Mouse (Mus musculus): ENCODE measurements at regions not wholly inside any gene's neighbourhood (a gene's known extent, or its start where the extent isn't known, plus 50 kb on each side); places are given as distances from the start of the nearest gene placed in this dataset.

DNA sequence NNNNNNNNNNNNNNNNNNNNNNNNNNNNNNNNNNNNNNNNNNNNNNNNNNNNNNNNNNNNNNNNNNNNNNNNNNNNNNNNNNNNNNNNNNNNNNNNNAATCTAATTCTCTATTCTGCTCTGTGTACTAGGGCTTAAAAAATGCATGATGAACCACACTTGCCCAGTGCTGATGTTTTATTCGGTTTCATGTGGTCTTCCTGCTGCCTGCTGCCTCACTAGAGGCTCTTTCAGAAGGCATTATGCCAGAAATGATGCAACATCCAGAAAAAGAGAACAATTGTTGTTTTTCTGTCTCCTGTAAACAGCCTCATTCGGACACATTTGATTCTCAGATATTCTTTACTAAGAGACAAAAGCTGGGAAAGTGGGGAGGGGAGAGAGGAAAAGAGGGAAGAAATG is 176.0 kb downstream of the Edem1 start:
- no peaks in the 10 kb centered on the region for H3K27me3 ChIP-seq (ENCODE audit: control insufficient read depth, insufficient read depth, low read length)
- H3K27ac ChIP-seq (ENCODE audit: insufficient read depth, low read length), result no peak overlapping the region
- WGBS, result 24% methylated on average over 2 of the region's 2 CpGs
- H3K4me1 ChIP-seq (ENCODE audit: control insufficient read depth, insufficient read depth, low read length), result no peaks in the 10 kb centered on the region
- H3K4me3 ChIP-seq (replicated peaks; ENCODE audit: insufficient read depth, low read depth, low read length), result no peak overlapping the region
- DNase-seq, result no peak
- TF ChIP-seq POLR2A (IDR thresholded peaks at IDR 0.05; ENCODE audit: borderline replicate concordance, insufficient read depth, low read length) (no peak), CTCF (IDR thresholded peaks at IDR 0.05; ENCODE audit: borderline replicate concordance, insufficient read depth, low read depth, low read length) (no peak)

DNA sequence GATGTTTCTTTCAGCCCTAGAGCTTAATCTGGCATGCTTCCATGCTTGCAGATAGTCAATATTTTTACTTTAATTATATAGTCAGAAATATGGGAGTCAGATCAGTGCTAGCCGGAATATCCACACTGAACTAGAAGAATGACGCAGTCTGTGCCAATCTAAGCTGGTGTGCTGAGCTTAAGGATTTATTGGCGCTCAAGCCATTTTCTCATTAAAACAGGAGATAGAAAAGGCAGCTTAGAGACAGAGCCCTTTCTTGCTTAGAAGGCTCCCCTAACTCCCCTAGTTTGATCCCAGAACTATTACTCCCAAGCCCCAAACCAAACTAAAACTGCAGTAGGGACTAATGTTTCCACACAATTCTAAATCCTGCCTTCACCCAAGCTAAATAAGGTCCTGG is 180.9 kb downstream of the Edem1 start:
- TF ChIP-seq CTCF (IDR thresholded peaks at IDR 0.05; ENCODE audit: borderline replicate concordance, insufficient read depth, low read depth, low read length) (no peak), POLR2A (IDR thresholded peaks at IDR 0.05; ENCODE audit: borderline replicate concordance, insufficient read depth, low read length) (no peak)
- no peak overlapping the region for H3K4me3 ChIP-seq (replicated peaks; ENCODE audit: insufficient read depth, low read depth, low read length)
- 87% methylated on average over 3 of the region's 3 CpGs for WGBS
- DNase-seq, result no peak
- no peaks in the 10 kb centered on the region for H3K4me1 ChIP-seq (ENCODE audit: control insufficient read depth, insufficient read depth, low read length)
- H3K27ac ChIP-seq (ENCODE audit: insufficient read depth, low read length), result no peak overlapping the region
- no peaks in the 10 kb centered on the region for H3K27me3 ChIP-seq (ENCODE audit: control insufficient read depth, insufficient read depth, low read length)

DNA sequence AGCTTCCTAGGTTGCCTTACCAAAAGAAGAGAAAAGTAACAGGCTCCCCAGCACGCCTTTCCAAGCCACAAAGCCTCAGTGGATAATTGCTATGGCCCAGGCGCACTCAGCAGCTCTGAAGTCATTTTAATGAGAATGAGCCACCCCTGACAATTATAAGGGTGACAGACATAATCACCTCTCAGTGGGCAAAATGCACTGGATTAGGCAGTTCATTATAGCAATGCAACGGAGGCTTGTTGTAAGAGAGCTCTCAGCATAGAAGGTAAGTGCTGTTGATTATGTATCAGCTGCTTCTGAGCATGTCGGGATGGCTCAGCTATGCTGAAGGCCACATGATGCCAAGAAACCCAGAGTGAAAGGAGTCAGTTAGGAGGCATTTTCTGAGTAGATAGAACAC is 181.4 kb downstream of the Edem1 start:
- Histone ChIP-seq H3K4me1 (ENCODE audit: control insufficient read depth, insufficient read depth, low read length) (no peaks in the 10 kb centered on the region), H3K4me3 (replicated peaks; ENCODE audit: insufficient read depth, low read depth, low read length) (no peak overlapping the region), H3K27me3 (ENCODE audit: control insufficient read depth, insufficient read depth, low read length) (no peaks in the 10 kb centered on the region), H3K27ac (ENCODE audit: insufficient read depth, low read length) (no peak overlapping the region)
- TF ChIP-seq POLR2A (IDR thresholded peaks at IDR 0.05; ENCODE audit: borderline replicate concordance, insufficient read depth, low read length), result no peak
- TF ChIP-seq CTCF (IDR thresholded peaks at IDR 0.05; ENCODE audit: borderline replicate concordance, insufficient read depth, low read depth, low read length), result no peak
- 63% methylated on average over 4 of the region's 4 CpGs for WGBS
- DNase-seq, result no peak

DNA sequence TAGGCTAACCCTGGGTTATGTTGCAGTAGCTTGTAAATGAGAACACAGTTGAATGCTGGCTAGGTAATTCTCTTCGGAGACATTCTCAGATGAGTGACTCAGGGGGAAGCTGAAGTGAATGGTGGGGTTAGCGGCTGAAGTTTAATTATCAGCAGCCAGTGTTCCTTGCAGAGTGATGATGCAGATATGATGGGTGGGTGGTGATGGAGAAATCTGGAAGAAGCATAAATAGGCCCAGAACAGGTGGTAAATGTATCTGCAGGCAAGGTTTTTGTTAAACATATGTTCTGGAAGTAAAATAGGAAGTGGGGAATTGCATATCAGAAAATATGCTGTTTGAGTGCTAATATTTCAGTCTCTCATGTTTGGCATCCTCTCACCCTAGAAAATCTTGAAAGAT is 191.3 kb downstream of the Edem1 start:
- H3K4me3 ChIP-seq (replicated peaks; ENCODE audit: insufficient read depth, low read depth, low read length), result no peak overlapping the region
- TF ChIP-seq CTCF (IDR thresholded peaks at IDR 0.05; ENCODE audit: borderline replicate concordance, insufficient read depth, low read depth, low read length) (no peak), POLR2A (IDR thresholded peaks at IDR 0.05; ENCODE audit: borderline replicate concordance, insufficient read depth, low read length) (no peak)
- DNase-seq, result no peak
- 96% methylated on average over 2 of the region's 2 CpGs for WGBS
- H3K4me1 ChIP-seq (ENCODE audit: control insufficient read depth, insufficient read depth, low read length), result no peaks in the 10 kb centered on the region
- H3K27me3 ChIP-seq (ENCODE audit: control insufficient read depth, insufficient read depth, low read length), result no peaks in the 10 kb centered on the region
- no peak overlapping the region for H3K27ac ChIP-seq (ENCODE audit: insufficient read depth, low read length)
